Mouse (Mus musculus): ENCODE measurements around the gene Mfsd4b1. TPM values are rescaled to one million over a fixed set of nuclear protein-coding genes. Genes with fewer than 3 reads are reported as not detected.

The Mfsd4b1 gene
- polyA plus RNA-seq, 1 experiment: 0.69 TPM

DNA sequence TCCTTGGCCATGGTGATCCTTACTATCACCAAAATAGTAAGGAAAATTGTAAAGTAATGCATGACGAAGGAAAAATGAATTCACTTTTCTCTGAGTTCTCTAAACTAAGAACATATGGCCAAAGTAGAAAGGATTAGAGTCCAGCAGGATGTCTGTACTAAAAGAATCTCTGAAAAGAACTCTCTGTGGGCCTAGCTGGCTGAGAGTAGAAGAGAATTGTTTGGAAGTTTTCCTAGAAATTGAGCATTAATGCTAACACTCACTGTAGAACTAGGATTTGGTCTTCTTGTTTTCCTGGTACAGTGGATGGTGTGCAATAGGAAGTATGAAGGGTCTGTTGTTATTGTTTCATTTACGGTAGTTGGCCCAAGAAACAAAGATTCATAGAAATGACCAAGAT is 69.9 kb downstream of the Mfsd4b1 start:
- TF ChIP-seq POLR2A (IDR thresholded peaks at IDR 0.05; ENCODE audit: borderline replicate concordance, insufficient read depth, low read length) (no peak), CTCF (IDR thresholded peaks at IDR 0.05; ENCODE audit: borderline replicate concordance, insufficient read depth, low read depth, low read length) (no peak)
- 84% methylated on average over 2 of the region's 2 CpGs for WGBS
- H3K4me1 ChIP-seq (ENCODE audit: control insufficient read depth, insufficient read depth, low read length): no peaks in the 10 kb centered on the region
- H3K27ac ChIP-seq (ENCODE audit: insufficient read depth, low read length): no peak overlapping the region
- DNase-seq: no peak
- H3K27me3 ChIP-seq (ENCODE audit: control insufficient read depth, insufficient read depth, low read length): no peaks in the 10 kb centered on the region
- H3K4me3 ChIP-seq (replicated peaks; ENCODE audit: insufficient read depth, low read depth, low read length): no peak overlapping the region

Other genes starting within 250 kb of the Mfsd4b1 start
- 5.4 and 5.6 TPM in 2 replicates for gene Mfsd4b4, start 126.0 kb downstream of the Mfsd4b1 start, polyA plus RNA-seq (2012; rRNA removed)
- gene Mfsd4b2, start 98.3 kb downstream of the Mfsd4b1 start, polyA plus RNA-seq (2012; rRNA removed): not detected in 2 replicates
- 0.07 and 0.13 TPM in 2 replicates for gene Mfsd4b3, start 65.1 kb downstream of the Mfsd4b1 start, polyA plus RNA-seq (2012; rRNA removed)
- 0.08 and 0.13 TPM in 2 replicates for gene Mfsd4b5, start 38.6 kb downstream of the Mfsd4b1 start, polyA plus RNA-seq (2012; rRNA removed)
- gene Slc16a10, start 117.0 kb upstream of the Mfsd4b1 start, polyA plus RNA-seq (2012; rRNA removed): 3.6 and 5.0 TPM in 2 replicates
- 13.8 and 15.1 TPM in 2 replicates for gene Rpf2, start 221.8 kb upstream of the Mfsd4b1 start, polyA plus RNA-seq (2012; rRNA removed)
- 28.1 and 33.2 TPM in 2 replicates for gene Gtf3c6, start 232.8 kb upstream of the Mfsd4b1 start, polyA plus RNA-seq (2012; rRNA removed)